Mouse (Mus musculus) gastrocnemius, postnatal 36 days (tissue): ENCODE measurements around the gene Peak1. TPM values are rescaled to one million over a fixed set of nuclear protein-coding genes. Genes with fewer than 3 reads are reported as not detected.

Source experiments
- DNase-seq, 2 experiments: peaks; one replicate each; pipeline ENCODE4 v3.0.0; 2022
- intact Hi-C: fragments of 180-260 bp; cut with DNase I; formaldehyde crosslinking; loops from one replicate; pipeline ENCODE4 v1.15.1; 2025
- total RNA-seq, 2 experiments: library from RNA; stranded (reverse); gene quantifications; 2 replicates each; pipeline ENCODE4 v1.2.3; 2021

Peak1 gene
- total RNA-seq, 2 experiments from 2014 or later, result 10.3 to 12.5 TPM

DNA sequence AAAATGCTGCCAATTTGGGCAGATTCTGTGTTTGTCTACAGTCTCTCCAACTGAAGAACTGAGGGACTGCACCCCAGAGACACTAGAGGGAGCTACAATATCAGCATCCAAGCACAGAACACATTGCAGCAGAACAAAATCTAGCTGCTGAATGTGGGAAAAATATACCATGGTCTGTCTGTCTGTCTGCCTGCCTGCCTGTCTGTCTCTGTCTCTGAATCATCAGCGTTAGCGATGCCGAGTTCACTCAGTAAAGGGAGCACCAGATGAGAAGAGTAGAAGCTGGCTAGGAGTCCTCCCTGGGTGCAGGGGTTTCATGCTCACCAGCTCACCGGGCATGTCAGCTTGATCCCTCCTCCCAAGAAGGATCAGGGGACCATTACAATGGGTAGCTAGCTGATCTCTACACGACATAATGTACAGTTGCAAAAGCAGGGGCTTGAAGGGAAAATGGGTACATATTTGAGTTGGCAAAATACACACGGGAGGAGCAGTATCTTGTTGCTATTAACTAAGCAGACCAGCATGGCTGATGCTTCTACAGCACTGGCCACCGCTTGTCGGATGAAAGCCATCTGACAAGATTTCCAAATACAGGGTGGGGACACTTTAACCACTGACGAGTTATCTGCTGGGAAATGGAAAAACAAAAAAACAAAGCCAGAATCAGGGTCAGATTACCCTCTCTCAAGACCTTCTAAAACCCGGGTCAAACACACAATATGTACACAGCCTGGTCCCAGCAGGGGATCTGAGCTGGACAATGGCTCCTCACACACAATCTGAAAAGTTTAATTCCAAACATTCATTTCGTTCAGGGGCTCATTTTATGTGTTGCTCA, 204.2 kb downstream of the Peak1 start:
- peak; percentile 27 to 30 for DNase-seq
- intact Hi-C loops, result loop anchor here (1.0 to 10.0 kb wide), 2 partner anchors 201 to 340 kb away; partner anchors contain the start of genes Hmg20a and Peak1

DNA sequence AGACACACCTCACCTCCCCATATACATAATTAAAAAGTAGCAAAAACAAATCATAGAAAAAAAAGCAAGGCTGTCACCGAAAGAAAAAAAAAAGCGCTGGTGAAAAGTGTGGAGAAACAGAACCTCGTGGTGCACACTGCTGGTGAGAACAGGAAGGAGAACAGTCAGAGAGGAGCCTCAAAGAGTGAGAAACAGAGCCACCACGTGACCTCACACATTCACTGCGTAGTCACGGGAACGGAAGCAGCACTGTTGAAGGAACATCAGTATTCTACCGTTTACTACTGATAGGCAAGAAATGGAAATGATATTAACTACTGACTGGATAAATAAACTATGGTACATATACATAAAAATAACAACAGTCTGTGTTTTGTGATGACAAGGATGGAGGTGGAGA, 209.1 kb downstream of the Peak1 start:
- no peak for DNase-seq
- intact Hi-C loops, result no loop called here

DNA sequence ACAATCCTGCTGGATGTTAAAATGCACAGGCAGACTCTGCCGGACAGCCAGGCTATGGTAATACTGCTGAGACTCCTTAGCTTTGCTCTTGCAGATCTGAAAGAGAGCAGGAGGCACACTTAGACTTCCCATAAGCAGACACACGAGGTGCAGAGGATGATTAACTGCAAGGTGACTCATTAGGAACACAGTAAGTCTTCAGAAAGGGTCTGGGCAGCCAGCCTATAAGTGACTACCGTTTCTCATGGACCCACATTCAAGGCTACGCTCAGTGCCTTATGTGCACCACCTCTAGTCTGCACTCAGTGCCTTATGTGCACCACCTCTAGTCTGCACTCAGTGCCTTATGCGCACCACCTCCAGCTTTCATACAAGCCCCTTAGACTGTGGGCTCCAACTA, 210.4 kb downstream of the Peak1 start:
- no peak for DNase-seq
- intact Hi-C loops, result no loop called here

DNA sequence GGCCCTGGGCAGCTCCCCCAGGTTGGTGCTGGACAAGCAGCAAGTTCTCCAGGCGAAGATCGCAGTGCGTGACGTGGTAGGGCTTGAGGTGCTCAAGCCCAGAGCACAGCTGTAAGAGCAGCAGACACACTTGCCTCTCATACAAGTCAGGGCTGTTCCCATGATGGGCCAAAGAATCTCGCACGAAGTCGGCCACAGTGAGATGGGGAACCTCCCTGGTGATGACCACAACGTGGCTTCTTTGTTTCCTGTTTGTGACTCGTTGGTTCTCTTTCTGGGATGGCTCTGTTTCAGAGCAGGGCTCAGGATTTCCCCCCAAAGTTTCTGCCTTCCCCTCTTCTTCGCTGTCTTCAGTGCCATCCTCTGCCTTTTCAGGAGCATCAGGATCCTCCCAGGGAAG, 210.8 kb downstream of the Peak1 start:
- intact Hi-C loops, result no loop called here
- no peak for DNase-seq

DNA sequence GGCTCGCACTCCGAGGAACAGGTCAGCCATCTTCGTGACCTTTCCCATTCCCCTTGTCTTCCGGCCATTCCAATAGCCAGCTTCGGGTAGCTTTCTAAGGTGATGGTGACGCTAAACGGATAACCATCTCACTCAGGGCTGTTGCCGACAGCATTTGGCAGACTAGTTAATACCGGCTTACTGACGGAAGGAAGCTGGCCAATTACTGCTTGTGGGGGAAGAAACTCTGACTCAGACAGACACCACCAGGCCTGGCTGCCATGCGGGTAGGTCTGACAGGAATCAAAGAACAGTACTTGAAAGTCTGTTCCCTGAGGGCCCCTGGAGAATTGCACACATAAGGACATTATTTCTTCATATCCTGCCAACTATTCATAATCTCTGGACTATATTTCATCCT, 212.5 kb downstream of the Peak1 start:
- no peak for DNase-seq
- intact Hi-C loops, result no loop called here

DNA sequence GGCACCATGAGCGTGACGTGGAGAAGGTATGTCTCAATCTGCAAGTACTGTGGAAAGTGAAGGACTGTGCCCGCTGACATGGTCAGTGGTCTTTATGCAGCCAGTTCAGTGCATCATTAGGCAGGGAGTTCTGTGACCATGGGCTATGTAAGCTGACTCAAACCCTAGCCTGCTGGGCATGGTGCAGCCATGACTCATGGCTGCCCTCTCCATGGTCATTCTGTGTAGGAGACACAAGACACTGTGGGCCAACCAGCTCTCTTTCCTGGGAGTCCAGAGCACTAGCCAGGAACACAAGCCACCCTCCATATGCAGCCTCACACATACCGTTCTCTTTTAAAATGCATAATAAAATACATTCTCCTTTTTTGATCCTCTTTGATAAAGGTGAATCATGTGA, 213.6 kb downstream of the Peak1 start:
- DNase-seq, result no peak
- intact Hi-C loops, result no loop called here

DNA sequence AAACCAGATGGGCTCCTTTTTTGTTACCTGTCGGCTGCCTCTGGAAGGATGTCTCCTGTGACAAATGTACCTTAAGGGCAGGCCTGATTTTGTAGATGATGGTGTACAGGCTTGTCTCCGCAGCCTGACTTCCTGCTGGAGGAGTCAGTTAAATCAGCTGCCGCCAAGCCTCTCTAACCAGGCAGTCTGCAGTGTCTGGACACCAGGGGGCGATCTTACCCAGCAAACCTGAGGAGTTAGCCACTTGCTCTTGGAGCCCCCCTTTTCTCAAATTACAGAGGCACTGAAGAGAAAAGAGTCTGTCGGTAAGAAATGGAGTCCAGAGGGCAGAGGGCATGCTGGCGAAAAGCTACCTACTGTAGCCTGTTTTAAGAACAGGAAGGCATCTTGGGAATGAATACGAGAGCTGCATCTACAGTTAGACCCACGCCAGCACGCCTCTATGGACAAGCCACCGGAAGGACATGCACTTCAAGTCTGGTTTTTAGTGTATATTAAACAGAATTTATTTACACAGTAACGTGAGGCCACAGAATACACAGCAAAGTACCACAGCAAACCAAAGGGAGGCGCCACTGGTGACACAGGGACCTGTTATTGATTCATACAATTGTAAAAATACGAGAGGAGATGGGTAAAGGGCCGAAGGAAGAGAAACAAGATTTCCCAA, 217.1 kb downstream of the Peak1 start:
- DNase-seq, result peak; percentile 70 to 77
- intact Hi-C loops, result no loop called here

DNA sequence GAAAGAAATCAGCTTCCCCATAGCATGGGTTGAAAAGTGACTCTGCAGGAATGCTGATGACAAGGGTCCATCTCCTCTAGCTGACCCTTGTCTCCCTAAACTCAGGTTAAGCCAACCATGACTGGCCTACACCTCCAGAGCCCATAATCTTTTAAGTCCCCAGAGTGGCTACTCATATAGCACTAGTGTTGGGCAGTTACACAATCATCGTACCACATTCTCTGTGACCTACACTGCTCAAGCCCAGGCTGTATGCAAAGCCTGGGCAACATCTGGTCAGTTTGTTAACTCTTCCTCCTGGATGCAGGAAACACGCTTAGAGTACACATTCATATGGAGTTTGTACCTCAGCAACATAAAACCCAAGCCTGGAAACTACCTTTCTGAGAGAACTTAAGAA, 217.7 kb downstream of the Peak1 start:
- no peak for DNase-seq
- intact Hi-C loops, result no loop called here

DNA sequence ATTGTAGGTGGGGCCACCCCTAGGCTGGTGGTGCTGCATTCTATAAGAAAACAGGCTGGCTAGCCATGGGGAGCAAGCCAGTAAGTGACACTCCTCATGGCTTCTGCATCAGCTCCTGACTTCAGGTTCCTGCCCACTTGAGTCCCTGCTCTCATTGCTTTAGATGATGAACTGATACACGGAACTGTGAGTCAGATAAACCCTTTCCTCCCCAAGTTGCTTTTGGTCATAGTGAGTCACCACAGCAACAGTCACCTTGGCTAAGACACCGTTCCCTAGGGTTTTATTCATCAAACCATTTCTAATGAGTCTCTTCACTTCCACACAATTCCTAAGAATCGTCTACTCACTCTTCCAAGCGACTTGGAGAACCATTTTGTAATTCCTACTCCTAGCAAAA, 220.9 kb downstream of the Peak1 start:
- no peak for DNase-seq
- intact Hi-C loops, result loop anchor here (5.0 kb wide), 1 partner anchor 75 kb away; no protein-coding TSS in a partner anchor

DNA sequence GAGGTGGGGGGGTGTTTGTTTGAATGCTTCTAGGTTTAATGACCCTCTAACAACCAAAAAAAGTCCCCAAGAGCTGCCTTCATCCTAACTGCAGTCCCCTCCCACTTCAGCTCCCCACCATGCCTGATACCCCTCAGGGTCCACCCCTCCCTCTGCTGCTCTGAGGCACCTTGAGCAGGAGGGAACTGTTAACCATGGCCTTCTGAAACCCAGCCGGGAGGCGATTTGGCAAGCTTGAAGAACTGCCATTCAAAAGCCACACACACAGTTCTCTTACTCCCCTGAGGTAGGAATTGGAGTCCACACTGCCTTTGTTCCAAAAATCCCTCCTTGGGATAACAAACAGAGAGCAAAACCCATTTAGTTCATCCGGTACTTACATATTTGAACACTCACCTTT, 222.7 kb downstream of the Peak1 start:
- intact Hi-C loops, result loop anchor here (5.0 kb wide), 1 partner anchor 73 kb away; no protein-coding TSS in a partner anchor
- no peak for DNase-seq

DNA sequence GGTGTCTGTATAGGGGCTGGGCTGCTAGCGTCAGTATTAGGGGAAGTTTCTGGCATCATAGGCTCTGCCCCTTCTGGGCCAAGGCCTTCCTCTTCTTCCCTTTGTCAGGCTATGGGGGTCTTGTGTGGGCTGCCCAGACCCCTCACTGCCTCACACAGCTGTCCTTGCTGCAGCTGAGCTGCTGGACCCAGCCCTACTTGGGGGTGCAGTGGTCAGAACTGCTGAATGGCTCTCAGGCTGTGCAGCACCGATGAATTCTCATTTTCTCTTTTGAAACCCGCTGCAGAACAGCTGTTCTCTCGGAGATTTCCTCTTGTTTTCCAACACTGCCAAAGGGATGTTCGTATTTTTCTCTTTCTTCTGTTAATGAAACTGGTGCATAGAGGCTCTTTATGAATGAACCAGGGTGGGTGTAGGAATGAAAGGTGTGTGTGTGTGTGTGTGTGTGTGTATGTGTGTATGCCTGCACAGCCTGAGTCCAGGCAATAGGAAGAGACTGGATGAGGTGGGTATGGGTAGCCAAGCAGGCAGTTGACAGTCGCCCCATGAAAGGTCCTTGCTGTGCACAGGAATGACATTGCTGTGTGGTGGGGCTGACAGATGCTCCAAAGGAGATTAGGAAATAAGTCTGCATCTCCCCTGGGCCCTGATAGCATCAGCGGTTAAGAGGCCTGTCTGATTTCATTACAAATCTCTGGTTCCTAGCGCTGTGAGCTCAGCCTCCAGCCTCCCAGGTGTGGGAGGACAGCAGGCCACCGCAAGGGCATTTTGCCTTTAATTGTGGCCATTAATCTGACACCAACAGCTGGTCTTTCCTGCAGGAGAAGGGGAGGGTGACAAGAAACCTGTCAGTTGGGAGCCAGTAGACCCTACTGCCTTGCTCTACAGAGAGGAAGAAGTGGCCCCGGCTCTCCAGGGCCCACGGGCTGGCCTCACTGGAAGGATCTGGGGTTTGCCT, 226.1 kb downstream of the Peak1 start:
- no peak for DNase-seq
- intact Hi-C loops, result no loop called here

DNA sequence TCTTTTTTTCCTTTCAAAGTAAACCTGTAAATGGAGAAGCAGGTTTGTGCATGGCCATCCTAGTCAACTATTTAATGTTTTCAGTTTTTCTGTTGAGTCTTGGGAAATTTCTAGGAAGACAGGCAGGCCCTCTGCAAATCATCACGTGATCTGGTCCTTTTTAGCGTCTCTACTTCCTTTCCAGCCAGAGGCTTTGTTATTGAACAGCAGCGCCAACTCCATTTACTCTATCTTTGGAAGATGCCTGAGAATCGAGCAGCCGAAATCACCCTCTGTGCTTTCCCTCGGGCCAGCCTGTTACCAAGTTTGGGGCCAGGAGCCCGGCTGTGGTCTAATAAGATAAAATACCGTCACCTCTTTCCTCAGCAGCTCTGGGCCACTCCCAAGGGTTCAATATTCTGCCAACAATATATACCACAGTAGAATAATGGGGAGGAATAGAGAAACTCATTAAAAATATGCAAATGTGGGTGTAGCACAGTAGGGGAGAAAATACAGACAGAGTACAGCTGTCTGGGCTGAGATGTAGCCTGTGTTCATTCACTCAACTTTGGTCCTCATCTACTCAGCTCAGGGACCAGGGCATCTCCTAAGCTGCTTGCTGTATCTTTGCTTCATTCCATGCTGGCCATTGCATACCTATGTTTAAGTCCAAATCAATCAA, 237.6 kb downstream of the Peak1 start:
- intact Hi-C loops, result no loop called here
- no peak for DNase-seq

DNA sequence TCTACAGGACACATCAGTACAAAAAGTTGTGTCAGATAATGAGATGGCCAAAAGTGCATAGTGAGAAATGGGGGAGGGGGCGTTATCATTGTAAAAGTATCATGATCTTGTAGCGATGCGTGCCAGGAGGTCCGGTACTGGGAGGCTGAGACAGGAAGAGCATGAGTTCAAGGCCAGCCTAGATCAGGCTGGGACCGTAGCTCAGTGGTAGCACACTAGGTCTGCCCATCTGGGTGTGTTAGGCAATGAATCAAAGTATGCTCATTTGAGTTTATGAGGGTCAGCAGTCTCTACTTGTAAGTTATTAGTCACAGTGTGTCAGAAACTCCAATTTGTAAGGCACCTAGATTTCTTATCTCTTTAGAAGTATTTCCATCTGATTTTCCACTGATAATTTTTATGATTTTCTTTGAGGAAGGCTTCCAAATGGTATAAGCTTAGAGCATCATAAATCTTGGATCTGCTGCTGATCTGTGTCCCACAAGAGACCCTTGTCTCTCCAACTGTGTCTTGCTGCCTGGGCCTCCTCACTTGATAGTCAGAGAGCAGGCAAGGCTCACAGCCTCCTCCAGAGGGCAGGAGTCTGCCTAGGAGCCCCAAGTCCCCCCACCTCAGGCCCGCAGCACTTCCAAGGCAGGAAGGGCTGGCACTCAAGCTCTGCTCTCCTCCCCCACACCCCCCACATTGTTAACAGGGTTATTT, 238.3 kb downstream of the Peak1 start:
- intact Hi-C loops, result no loop called here
- no peak for DNase-seq

DNA sequence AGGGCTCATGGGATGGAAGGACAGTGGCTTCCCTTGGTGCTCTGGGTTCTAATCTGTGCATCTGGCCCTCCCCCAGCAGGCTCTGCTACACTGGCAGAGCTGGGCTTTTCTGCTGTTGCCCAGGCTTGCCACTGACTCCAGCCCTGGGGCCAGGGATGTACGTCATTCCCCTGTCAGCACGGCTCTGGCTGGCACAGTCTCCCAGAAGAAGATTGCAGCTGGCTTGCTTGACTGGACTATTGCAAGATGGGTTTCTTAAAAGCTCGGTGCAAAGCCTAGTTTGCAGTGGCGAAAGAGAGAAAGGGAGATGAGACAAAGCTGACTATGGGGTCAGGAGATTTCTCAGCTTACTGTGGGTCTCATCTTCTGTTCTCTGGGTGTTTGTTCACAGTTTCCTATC, 240.5 kb downstream of the Peak1 start:
- intact Hi-C loops, result no loop called here
- no peak for DNase-seq

DNA sequence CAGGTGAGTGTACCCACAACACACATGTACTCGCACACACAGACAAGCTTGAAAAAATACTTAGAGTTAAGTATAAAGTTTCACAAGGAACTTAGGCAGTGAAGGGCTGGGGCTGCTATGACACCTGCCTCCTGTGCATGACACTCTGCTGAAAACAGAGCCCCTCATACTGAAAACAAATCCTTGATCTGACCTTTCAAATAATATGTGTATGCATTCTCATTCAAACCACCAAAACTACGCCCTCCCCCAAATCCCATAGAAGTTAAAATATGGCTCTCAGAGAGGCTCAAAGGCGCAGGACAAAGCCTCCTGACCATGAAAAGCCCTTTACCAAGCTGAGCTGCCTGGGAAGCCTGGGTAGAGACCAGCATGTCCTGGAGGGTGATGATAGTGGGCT, 242.6 kb downstream of the Peak1 start:
- DNase-seq, result no peak
- intact Hi-C loops, result no loop called here

DNA sequence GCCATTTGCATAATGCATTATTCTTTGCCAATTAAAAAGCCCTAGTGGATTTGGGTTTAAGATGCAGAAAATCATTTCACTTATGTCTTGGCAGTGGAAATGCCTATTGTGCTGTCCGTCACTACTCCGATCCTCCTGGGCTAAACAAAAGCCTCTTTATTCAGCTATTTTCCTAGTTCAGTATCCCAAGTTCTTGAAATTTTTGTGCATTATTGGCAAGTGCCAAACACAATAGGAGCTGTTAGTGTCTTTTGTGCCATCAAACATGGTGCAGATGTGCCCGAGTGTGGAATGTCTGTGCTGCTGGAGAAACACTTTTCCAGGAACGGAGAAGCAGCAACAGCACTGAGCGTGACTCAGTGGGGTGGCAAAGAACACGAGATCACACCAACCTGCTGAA, 250.2 kb downstream of the Peak1 start:
- no peak for DNase-seq
- intact Hi-C loops, result no loop called here

DNA sequence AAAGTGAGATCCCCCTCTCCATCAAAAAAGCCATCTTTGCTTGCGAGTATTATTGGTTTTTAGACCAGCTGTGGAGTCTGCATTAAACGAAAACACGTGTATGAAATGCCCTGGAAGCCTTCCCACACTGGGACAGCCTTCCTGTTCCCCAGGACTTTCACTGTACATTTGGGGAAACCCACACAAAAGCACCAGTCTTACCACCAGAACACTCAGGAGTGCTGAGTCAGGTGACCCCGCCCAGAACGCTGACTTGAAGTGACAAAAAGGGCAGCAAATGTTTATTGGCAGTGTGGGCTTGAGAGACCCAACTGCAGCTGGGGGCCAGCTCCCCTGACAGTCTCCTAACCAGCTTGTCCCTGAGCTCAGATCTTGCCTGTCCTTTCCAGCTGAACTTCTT, 251.7 kb downstream of the Peak1 start:
- DNase-seq, result no peak
- intact Hi-C loops, result no loop called here

DNA sequence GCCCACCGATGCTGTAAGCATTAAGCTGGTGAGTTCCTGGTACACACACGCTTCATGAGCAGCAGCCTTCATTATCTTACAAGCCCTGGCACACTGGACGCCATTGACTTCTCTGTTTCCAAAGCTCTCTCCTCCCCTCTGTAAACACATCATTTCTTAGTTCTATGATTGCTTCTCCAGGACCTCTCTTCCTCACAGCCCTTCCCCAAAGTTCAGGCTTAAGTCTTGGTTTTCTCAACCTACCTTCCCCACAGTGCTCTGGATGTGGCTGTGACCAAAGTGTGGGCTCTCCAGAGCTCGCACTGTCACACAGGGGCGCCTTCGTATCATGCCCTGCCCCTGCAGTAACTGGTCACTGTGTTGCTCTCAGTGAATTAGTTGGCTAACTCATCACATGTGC, 252.5 kb downstream of the Peak1 start, which contains the start of gene Tspan3:
Tspan3 (minus strand) TSS at position 101 of the 400 bp plus-strand sequence.
- intact Hi-C loops, result no loop called here
- no peak for DNase-seq

DNA sequence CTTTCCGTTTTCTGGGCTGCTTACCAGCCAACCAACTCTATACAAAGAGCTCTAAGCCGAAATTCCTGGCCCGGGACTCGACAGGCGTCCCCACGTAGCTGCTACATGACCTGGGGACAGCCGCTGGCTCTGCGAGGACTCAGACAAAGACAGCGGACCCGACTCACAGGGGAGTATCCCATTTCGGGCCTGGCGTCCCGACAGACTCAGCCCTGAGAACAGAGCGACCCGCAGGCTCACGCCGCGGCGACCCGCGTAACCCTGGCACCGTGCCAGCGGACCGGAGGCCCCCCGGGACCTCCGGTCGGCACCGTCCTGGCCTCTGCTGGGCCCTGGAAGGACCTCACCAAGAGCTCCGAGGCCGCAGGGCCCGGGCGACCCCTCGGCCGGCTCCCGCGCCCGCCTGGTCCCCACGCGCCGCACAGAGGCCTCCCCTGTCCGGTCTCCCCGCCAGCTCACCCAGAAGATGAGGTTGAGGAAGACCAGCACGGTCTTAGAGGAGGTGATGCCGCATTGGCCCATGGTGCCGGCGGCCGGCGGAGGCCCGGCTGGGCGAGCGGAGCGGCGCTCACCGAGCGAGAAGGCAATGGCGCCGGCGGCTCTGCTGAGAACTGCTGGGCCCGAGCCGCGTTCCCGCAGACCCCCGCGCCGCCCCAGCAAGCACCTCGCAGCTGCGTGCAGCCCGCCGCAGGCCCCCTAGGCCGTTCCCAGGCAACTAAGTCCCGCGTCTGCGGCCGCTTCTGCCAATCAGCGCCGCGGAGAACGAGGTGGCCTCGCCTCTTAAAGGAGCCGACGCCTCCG, 257.3 kb downstream of the Peak1 start:
- peak; percentile 82 to 84 for DNase-seq
- intact Hi-C loops, result no loop called here
